Mouse (Mus musculus): Measurements from ENCODE around the gene Rccd1. TPM values are rescaled to one million over a fixed set of nuclear protein-coding genes. Genes with fewer than 3 reads are reported as not detected.

The Rccd1 gene
- total RNA-seq, 2 experiments from 2014 or later = 16.4 to 23.6 TPM

DNA sequence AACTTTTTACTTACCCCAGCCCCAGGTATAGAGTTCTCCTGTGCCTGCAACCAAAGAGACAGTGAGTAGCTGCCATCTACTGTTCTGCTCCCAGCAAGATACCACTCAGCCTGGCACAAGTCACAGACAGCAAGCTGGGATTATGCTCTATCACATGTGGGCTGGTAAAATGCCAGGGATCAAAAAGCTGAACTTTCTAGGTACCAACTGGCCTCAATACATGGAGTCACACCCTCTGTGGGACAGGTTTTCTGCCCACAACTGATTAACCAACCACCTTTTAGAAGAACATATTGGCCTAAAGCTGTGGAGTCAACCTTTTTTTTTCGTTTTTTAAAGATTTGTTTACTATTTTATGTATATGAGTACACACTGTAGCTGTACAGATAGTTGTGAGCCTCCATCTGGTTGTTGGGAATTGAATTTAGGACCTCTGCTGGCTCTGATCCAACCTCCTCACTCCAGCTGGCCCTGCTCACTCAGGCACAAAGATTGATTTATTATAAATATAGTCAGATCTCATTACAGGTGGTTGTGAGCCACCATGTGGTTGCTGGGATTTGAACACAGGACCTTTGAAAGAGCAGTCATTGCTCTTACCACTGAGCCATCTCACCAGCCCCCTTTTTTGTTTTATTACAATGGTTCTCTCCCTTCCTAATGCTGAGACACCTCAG lies 6.7 kb downstream of the Rccd1 start:
- ATAC-seq (replicated peaks; ENCODE audit: poor library complexity, severe bottlenecking) = no peak

DNA sequence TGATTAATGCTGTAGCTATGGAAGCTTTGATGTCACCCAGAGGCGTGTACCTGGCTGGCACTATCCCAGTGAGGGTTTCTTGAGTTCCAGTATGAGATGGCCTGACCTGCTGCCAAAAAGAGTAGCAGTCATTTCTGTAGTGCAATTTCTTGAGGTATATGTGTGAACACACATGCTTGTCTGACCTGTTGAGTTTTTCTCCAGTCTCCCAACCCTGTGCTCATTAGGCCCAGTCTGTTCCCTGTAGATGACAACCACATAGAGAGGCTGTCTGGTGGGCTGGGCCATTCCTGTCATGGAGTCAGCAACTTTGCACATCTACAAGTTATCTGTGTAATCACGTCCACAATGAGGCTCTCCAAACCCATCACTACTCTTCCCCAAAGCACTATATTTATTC lies 8.5 kb downstream of the Rccd1 start:
- no peak for ATAC-seq (replicated peaks; ENCODE audit: poor library complexity, severe bottlenecking)

DNA sequence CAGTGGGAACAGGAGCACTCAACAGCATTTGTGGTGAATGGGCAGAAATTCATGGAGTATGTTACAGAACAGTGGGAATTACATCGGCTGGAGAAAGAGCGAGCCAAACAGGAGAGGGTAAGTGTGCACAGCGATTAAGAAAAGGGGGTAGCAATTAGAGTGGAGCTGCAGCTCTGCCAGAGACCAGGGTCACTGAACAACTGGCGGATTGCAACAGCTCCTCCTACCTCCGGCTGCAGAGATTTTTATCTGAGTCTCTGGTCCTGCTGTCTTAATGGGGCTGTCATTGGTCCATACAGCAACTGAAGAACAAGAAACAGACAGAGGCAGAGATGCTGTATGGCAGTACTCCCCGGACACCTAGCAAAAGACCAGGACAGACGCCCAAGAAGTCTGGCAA lies 13.5 kb downstream of the Rccd1 start:
- ATAC-seq (replicated peaks; ENCODE audit: poor library complexity, severe bottlenecking) = no peak

GRCm38 (mm10) chr7:80307766-80308165 lies 16.5 kb downstream of the Rccd1 start:
- ATAC-seq (replicated peaks; ENCODE audit: poor library complexity, severe bottlenecking) = no peak

GRCm38 (mm10) chr7:80301522-80301921 lies 22.7 kb downstream of the Rccd1 start:
- ATAC-seq (replicated peaks; ENCODE audit: poor library complexity, severe bottlenecking) = no peak

DNA sequence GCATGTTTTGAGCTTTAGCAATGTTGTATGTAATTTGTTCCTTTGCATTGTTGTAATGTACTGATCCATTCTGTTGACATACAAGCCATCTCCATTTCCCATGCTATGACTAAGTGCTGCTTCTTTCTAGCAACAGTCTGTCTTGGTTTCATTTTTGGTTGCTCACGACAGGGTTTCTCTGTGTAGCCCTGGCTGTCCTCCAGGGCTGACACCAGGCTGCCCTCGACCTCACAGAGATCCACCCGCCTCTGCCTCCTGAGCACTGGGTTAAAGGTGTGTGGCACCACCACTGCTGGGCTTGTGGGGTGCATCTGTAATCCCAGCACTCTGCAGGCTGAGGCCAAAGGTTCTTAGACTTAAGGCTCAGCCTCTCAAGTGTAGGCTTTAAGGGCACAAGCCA lies 24.7 kb downstream of the Rccd1 start:
- ATAC-seq (replicated peaks; ENCODE audit: poor library complexity, severe bottlenecking) = no peak

GRCm38 (mm10) chr7:80298754-80299153 lies 25.5 kb downstream of the Rccd1 start:
- ATAC-seq (replicated peaks; ENCODE audit: poor library complexity, severe bottlenecking) = no peak

DNA sequence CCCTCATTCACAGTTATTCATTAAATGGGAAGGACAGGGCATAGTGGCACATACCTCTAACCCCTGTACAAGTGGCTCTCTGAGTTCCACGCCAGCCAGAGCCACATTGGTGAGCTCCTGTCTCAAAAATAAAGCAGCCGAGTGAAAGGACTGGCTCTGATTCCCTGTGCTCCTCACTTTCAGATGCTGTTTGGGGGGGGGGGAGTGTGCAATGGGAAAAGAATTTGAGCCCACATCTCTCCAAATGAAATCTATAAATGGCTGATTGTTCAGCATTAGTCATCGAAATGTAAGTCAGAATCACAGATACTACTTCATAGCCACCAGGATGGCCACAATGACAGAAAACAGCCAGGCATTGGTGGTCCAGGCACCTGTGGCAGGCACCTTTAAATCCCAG lies 27.2 kb downstream of the Rccd1 start:
- ATAC-seq (replicated peaks; ENCODE audit: poor library complexity, severe bottlenecking) = no peak

- ATAC-seq (replicated peaks; ENCODE audit: poor library complexity, severe bottlenecking) = no peak
These were observed 27.8 kb downstream of the Rccd1 start for GRCm38 (mm10) chr7:80296462-80296861.

- ATAC-seq (replicated peaks; ENCODE audit: poor library complexity, severe bottlenecking) = peak; percentile 32
These were observed 29.2 kb downstream of the Rccd1 start for GRCm38 (mm10) chr7:80294764-80295648.

GRCm38 (mm10) chr7:80294062-80294763 lies 30.0 kb downstream of the Rccd1 start, which contains the start of gene Prc1:
TSS of gene Prc1 (plus strand) at chr7:80294450.
- ATAC-seq (replicated peaks; ENCODE audit: poor library complexity, severe bottlenecking) = peak; percentile 99

DNA sequence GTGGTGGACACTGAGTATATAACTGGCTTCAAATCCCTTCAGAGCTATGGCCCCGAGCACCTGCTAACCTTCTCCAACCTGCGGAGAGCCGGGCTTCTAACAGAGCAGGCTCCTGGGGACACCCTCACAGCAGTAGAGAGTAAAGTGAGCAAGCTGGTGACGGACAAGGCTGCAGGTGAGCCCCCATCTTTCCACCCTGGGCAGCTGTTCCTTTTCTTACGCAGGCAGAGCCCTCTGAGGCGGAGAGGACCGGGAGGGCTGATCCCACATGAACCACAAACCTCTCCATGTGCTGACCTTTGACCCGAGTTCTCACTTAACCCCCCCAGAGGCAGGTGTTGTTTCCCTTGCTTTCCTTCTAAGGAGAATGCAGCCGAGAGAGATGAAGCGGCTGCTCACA lies 36.5 kb downstream of the Rccd1 start:
- ATAC-seq (replicated peaks; ENCODE audit: poor library complexity, severe bottlenecking) = no peak

GRCm38 (mm10) chr7:80285725-80286124 lies 38.5 kb downstream of the Rccd1 start:
- no peak for ATAC-seq (replicated peaks; ENCODE audit: poor library complexity, severe bottlenecking)

GRCm38 (mm10) chr7:80284391-80284790 lies 39.9 kb downstream of the Rccd1 start:
- no peak for ATAC-seq (replicated peaks; ENCODE audit: poor library complexity, severe bottlenecking)

DNA sequence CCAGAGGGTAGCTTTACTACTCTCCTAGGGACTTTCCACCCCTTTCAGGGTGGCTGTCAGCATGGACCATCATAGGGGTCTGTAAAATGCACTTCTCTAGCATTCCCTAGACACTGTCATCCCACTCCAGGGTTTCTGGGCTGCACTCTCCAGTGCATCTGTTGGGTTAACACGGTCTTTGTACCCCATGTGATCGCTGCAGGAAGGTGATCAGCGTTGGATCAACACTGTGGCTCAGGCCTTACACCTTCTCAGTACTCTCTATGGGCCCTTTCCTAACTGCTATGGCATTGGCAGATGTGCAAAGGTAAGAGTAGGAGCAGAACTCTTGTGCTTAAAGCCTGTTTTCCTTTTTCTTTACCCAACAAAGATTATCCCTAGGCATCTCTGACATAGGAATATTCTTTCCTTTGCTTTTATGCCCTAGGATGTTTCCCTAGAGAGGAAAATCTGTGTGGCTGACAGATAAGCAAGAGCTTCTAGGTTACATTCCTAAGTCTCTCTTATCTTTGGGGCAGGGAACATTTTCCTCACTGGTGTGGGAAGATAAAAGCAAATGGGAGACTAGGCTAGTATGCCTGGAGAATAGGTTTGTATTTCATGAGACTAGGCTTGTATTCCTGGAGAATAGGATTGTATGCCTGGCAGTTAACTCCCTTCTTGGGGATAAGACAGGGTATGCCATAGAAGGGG lies 40.9 kb downstream of the Rccd1 start:
- ATAC-seq (replicated peaks; ENCODE audit: poor library complexity, severe bottlenecking) = no peak

DNA sequence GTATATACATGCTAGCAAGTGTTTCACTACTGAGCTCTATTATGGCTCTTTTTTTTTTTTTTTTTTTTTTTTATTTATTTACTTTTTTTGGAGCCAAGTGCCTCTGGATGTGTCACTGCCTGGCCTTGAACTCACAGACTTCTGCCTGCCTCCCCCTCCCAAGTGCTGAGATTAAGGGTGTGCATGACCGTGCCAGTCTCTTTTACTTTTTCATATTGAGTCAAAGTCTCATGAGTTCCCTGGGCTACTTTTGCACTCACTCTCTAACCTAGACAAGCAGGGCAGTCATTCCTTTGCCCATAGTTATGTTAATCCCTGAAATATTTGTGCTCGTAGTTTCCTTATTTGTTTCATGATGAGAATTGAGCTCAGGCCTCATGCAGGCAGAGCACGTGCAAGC lies 42.6 kb downstream of the Rccd1 start:
- no peak for ATAC-seq (replicated peaks; ENCODE audit: poor library complexity, severe bottlenecking)

GRCm38 (mm10) chr7:80280998-80281397 lies 43.3 kb downstream of the Rccd1 start:
- no peak for ATAC-seq (replicated peaks; ENCODE audit: poor library complexity, severe bottlenecking)

GRCm38 (mm10) chr7:80280032-80280431 lies 44.2 kb downstream of the Rccd1 start:
- no peak for ATAC-seq (replicated peaks; ENCODE audit: poor library complexity, severe bottlenecking)

- ATAC-seq (replicated peaks; ENCODE audit: poor library complexity, severe bottlenecking) = no peak
These were observed 47.9 kb downstream of the Rccd1 start for GRCm38 (mm10) chr7:80276374-80276773.

- no peak for ATAC-seq (replicated peaks; ENCODE audit: poor library complexity, severe bottlenecking)
These were observed 50.8 kb downstream of the Rccd1 start for GRCm38 (mm10) chr7:80273456-80273855.

Measured in granulocyte monocyte progenitor cell, adult 5-6 weeks (primary cell).